Mouse (Mus musculus) lung, adult 18-20 months (tissue): ENCODE data around the gene Slc30a2.
"Not testable (repeated sequence)": the region's sequence is repeated elsewhere in the genome, so short reads cannot be mapped to it uniquely, and the experiment has no call there.

Experiments
- DNase-seq, 2 experiments: peaks; one replicate each; pipeline ENCODE4 v3.0.0; 2022; ENCODE audit warnings: mixed read lengths in 2 of 2

Gene Slc30a2

GRCm38 (mm10) chr4:134324655-134325054 is 18.3 kb upstream of the Slc30a2 start:
- DNase-seq = no peak

- no peak for DNase-seq
These were observed 16.0 kb upstream of the Slc30a2 start for GRCm38 (mm10) chr4:134326859-134327530.

DNA sequence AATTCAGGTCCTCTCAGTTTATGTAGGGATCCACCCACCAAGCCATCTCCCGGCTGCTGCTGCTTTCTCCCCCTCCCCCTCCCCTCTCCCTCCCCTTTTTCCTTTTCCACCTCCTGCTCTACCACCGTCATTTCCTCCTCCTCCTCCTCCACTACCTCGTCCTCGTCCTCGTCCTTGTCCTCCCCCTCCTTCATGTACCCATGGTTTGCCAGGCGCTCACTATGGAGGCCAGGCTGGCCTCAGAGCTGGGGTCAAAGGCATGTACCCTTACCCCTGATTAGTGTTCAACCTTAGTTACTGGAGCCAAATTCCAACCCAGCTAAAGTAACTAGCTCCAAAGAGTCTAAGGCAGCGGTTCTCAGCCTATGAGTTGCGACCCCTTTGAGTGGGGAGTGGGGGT is 14.8 kb upstream of the Slc30a2 start:
- DNase-seq = no peak

- no peak for DNase-seq
These were observed 14.1 kb upstream of the Slc30a2 start for GRCm38 (mm10) chr4:134328832-134329231.

DNA sequence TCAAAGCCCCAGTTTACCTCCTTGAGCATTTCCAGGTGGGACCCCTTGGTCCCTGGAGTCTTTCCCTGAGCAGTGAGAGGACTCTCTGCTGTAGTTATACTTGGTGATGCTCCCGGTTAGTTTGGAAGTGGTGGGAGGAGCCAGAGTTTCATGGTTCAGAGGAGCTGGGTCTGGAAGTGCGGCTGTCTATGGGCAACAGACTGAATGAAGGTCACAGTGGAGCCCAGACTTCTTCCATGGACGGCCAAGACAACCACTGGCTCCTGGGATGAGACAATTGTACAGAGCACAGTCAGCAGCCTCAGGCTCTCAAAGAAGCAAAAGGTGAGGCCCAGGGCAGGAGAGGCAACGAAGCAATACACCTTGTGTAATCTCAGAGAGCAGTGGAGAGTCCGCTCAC is 12.7 kb upstream of the Slc30a2 start:
- no peak for DNase-seq

- not testable (repeated sequence) for DNase-seq
These were observed 1.8 kb upstream of the Slc30a2 start for GRCm38 (mm10) chr4:134341231-134341630.

DNA sequence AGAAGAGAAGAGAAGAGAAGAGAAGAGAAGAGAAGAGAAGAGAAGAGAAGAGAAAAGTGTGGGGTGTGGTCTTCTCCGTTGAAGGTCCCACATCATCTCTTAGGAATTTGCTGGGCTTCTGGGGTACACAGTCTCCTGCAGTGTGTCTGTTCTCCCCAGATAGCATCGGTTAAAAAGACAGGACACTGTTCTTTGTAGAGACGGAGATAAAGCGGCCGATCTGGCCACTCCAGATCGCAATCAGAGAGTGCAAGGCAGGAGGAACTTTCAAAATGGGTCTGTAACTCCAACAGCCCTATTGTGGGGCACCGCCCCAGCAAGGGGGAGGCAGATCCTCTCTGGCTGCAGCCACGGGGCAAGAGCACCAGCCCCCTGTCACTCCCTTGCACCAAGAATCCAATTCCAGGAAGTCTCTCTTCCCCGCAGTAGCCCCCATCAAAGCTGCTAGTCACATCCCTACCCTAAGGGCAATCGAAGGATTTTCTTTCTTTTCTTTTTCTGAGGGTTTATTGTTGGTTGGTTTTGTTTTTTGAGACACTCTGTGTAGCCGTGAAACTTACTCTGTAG is 685 bp upstream of the Slc30a2 start:
- no peak for DNase-seq

DNA sequence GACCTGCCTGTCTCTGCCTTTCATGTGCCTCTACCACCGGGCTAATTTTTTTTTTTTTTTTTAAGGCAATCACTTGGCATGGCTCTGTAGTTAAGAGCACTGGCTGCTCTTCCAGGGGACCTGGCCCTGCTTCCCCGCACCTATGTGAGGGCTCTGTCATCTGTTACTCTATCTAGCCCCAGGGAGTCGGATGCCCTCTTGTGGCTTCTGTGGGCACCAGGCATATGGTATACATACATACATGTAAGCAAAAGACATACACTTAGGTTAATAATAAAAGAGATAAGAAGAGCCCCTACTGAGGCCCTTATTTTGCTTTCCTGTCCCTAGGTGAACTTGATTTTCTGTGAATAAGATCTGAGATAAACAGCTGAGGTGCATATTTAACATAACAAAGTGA is 1.6 kb downstream of the Slc30a2 start:
- no peak for DNase-seq

DNA sequence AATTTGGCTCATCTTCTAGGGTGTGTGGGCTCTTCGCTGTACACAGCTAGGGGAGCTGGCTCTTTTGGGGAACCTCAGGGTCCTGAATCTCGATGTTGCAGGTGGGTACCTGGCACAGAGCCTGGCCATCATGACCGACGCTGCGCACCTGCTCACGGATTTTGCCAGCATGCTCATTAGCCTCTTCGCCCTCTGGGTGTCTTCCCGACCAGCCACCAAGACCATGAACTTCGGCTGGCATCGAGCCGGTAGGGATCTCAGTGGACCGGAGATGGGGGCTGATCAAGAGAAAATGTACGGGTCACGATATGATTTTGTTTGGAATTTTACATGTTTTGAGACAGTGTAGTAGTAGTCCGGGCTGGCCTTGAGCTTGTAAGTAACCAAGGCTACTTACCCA is 2.8 kb downstream of the Slc30a2 start:
- DNase-seq = no peak

- peak in 1 of 2 experiments; percentile 44 for DNase-seq
These were observed 5.1 kb downstream of the Slc30a2 start for GRCm38 (mm10) chr4:134348078-134348477.

- peak in 1 of 2 experiments; percentile 8 for DNase-seq
These were observed 5.6 kb downstream of the Slc30a2 start for GRCm38 (mm10) chr4:134348545-134348944.

DNA sequence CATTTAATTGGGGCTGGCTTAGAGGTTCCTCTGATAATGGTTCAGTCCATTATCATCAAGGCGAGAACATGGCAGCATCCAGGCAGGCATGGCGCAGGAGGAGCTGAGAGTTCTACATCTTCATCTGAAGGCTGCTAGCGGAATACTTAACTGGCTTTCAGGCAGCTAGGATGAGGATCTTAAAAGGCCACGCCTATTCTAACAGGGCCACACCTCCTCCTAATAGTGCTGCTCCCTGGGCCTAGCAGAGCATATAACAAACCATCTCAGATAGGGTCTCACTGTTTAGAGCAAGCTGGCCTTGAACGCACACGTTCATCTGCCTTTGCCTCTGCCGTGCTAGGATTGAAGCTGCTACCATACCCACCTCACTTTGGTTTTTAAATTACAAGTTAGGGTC is 6.8 kb downstream of the Slc30a2 start:
- DNase-seq = no peak

- DNase-seq = no peak
These were observed 7.7 kb downstream of the Slc30a2 start for GRCm38 (mm10) chr4:134350641-134351040.

DNA sequence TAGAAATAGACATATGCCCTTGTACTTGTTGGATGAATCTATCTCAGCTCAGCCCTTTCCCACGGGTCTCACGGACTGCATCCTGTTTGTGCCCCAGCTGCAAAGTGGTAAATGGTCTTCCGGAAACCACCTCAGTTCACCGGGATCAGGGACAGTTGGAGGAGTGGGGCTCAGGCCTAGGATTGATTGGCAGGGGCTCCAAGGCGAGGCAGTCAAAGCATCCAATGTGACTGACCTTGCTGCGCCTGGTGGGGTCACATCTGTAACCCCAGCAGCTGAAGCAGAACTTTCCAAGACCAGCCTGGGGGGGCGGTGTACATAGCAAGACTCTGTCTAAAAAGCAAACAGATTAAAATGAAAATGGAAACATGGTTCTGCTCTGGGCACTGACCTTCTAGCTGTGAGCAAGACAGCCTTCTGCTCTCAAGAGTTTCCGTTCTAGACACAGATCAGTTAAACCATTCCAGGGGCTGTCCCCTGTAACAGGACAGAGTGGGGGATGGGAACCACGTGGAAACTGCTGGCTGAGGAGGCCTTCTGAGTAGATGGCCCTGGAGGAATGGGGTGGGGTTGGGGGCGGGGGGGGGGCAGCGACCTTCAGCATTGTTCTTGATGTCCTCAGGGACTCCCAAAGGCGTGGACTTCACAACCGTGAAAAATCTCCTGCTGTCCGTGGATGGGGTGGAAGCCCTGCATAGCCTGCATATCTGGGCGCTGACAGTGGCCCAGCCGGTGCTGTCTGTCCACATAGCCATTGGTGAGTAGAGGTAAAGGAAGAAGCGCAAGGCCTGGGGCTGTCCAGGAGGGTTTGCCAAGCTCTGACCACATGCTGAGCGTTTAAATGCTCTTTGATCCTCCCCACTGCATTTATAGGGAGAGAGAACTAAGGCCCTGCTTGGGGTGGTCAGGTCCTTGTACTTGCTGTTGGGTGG is 8.6 kb downstream of the Slc30a2 start:
- no peak for DNase-seq

- no peak for DNase-seq
These were observed 9.3 kb downstream of the Slc30a2 start for GRCm38 (mm10) chr4:134352261-134352707.

DNA sequence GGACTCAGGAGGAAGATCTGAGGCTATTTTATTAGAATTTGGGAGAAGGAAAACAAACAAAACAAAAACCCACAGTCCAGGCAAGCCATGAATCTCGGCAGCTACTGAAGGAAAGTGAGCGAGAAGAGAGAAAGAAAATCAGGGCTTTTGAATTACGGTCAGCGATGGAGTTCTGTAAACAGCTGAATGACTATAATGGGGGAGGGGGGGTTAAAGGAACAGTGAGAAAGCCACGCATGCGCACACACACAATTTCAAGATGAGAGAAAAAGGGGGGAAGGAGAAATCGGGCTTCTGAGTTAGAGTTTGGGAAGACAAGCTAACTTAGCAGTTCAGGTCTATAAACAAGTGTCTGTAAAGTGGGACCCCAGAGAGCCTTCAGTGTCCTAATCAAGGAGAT is 9.9 kb downstream of the Slc30a2 start:
- no peak for DNase-seq

- no peak for DNase-seq
These were observed 10.8 kb downstream of the Slc30a2 start for GRCm38 (mm10) chr4:134353527-134354409.

GRCm38 (mm10) chr4:134355841-134356452 is 13.0 kb downstream of the Slc30a2 start:
- peak; percentile 69 to 78 for DNase-seq

DNA sequence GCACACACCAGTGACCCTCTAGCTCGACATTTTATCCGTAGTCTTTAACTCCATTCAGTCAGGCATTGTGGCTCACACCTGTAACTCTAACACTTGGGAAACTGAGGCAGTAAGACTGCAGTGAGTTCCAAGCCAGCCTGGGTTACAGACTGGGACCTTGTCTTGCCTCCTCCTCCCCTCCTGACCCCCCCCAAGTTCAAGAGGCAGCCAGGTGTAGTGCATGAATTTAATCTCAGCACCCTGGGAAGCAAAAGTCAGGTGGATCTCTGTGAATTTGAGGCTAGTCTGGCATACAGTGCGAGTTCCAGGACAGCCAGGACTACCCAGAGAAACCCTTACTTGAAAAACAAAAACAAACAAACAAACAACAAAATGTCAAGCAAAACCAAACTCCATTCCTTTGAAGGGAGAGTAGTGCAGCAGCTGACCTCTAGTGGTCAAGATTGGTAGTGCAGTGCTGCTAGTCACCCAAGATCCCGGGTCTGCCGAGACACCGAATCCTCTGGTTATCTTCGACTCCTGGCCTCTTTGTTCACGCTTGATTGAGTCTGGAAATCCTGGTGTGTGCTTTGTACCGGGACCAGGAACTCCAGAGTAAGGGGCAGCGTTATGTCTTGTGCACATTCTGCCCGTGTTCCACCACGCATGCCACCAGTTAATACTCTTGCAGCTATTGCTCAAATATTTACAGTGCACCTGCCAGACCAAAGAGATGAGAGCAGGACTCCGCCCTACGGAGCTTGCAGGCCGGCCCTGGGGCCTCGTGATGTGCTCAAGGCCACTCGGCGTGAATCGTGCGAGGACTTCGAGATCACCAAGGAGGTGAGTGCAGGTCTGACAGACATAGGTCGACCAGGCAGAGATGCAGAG is 13.8 kb downstream of the Slc30a2 start:
- DNase-seq = peak; percentile 68 to 77

DNA sequence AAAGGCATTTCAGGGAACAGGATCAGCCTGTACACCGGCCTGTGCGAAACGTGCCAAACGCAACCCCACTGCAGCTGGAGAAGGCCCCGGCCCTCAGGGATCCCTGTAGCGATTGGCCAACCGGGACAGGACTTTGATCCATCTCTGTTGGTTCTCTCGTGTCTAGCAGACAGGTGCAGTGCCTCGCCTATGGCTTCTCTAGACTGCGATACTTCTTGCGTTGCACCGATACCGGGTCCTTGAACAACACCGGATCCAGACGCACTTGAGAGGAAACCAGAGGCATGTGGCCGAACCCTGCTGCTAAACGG is 14.4 kb downstream of the Slc30a2 start:
- no peak for DNase-seq

DNA sequence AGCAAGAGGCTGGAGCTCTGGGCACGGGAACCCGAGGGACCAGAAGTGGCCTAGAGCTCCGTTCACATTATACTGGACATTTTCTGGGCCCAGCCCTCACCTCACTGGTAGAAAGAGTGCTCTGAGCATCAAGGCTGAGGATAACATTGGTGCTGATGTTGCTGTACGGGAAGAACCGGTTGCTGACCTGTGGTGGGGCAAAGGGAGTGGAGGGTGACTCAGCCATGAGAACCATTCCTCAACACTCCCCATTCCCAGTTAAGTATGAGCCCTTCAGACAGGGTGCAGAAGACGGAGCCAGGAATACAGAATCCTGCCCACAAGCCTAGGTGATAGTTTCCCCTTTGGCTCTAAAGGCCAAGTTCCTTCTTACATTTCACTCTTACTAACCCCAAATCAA is 16.7 kb downstream of the Slc30a2 start:
- peak in 1 of 2 experiments; percentile 24 for DNase-seq
